Mouse (Mus musculus): ENCODE results near the gene Lrrc2. TPM values are rescaled to one million over a fixed set of nuclear protein-coding genes. Genes with fewer than 3 reads are reported as not detected.

Lrrc2 gene
- polyA plus RNA-seq, 1 experiment: 0.02 TPM

- DNase-seq (ENCODE audit: low read depth, low spot score): no peak
Measured at GRCm38 (mm10) chr9:111026791-111027190, 75.4 kb downstream of the Lrrc2 start.

More at GRCm38 (mm10) chr9:111026791-111027190, 75.4 kb downstream of the Lrrc2 start:
- 87% methylated on average over 10 of the region's 10 CpGs for WGBS

Other genes starting within 250 kb of the Lrrc2 start
- gene Myl3, start 209.7 kb upstream of the Lrrc2 start, polyA plus RNA-seq (2012; rRNA removed): 0.17 TPM in 1 of 2 replicates, not detected in the other
- gene Pth1r, start 204.4 kb upstream of the Lrrc2 start, polyA plus RNA-seq (2012; rRNA removed): 7.9 and 8.8 TPM in 2 replicates
- gene Prss42, start 153.4 kb upstream of the Lrrc2 start, polyA plus RNA-seq (2012; rRNA removed): not detected in 2 replicates
- not detected in 2 replicates for gene Prss44, start 137.6 kb upstream of the Lrrc2 start, polyA plus RNA-seq (2012; rRNA removed)
- not detected in 2 replicates for gene Prss43, start 124.9 kb upstream of the Lrrc2 start, polyA plus RNA-seq (2012; rRNA removed)
- not detected in 2 replicates for gene Prss45, start 117.0 kb upstream of the Lrrc2 start, polyA plus RNA-seq (2012; rRNA removed)
- not detected in 2 replicates for gene Prss46, start 107.0 kb upstream of the Lrrc2 start, polyA plus RNA-seq (2012; rRNA removed)
- gene Prss50, start 93.6 kb upstream of the Lrrc2 start, polyA plus RNA-seq (2012; rRNA removed): not detected in 2 replicates
- gene Als2cl, start 71.7 kb upstream of the Lrrc2 start, polyA plus RNA-seq (2012; rRNA removed): 7.7 and 19.7 TPM in 2 replicates
- 0.26 and 0.37 TPM in 2 replicates for gene Tmie, start 71.4 kb upstream of the Lrrc2 start, polyA plus RNA-seq (2012; rRNA removed)
- gene Fam240a, start 34.7 kb upstream of the Lrrc2 start, polyA plus RNA-seq (2012; rRNA removed): not detected in 2 replicates
- gene Tdgf1, start 5.4 kb upstream of the Lrrc2 start, polyA plus RNA-seq (2012; rRNA removed): not detected in 2 replicates
- gene Rtp3, start 39.0 kb downstream of the Lrrc2 start, polyA plus RNA-seq (2012; rRNA removed): 0.98 and 1.8 TPM in 2 replicates
- gene Ltf, start 67.7 kb downstream of the Lrrc2 start, polyA plus RNA-seq (2012; rRNA removed): 0.85 and 1.1 TPM in 2 replicates
- 3.6 and 4.8 TPM in 2 replicates for gene Ccrl2, start 106.0 kb downstream of the Lrrc2 start, polyA plus RNA-seq (2012; rRNA removed)
- 12.7 and 16.4 TPM in 2 replicates for gene Lrrfip2, start 166.0 kb downstream of the Lrrc2 start, polyA plus RNA-seq (2012; rRNA removed)

Measured in large intestine, adult 2 months (tissue).